Mouse (Mus musculus): ENCODE data around the gene Cnot2.

- TF ChIP-seq CTCF (IDR thresholded peaks at IDR 0.05; ENCODE audit: extremely low read depth, insufficient read length, insufficient replicate concordance, low read depth, low read length) (no peak), POLR2A (IDR thresholded peaks at IDR 0.05; ENCODE audit: low read depth, low read length) (no peak)
These were observed 66.2 kb downstream of the Cnot2 start for GRCm38 (mm10) chr10:116515158-116515557.

All from small intestine, adult 2 months (tissue).